Mouse (Mus musculus) ES-Bruce4 (cell line): ENCODE results near the gene Dab1.

ENCODE experiments used
- CTCF ChIP-seq: IDR thresholded peaks from one replicate; pipeline ENCODE4 v1.8.1; 2011; ENCODE audit warnings: low read depth, low read length
- POLR2A ChIP-seq: IDR thresholded peaks from one replicate; pipeline ENCODE4 v1.8.1; 2011; ENCODE audit warnings: low read length; ENCODE audit not compliant: insufficient read depth

GRCm38 (mm10) chr4:103661386-103661785 lies 42.2 kb downstream of the Dab1 start:
- TF ChIP-seq CTCF (no peak), POLR2A (no peak)
